8 mouse cellular contexts compared by ENCODE assay signal in the genomic region with DNA sequence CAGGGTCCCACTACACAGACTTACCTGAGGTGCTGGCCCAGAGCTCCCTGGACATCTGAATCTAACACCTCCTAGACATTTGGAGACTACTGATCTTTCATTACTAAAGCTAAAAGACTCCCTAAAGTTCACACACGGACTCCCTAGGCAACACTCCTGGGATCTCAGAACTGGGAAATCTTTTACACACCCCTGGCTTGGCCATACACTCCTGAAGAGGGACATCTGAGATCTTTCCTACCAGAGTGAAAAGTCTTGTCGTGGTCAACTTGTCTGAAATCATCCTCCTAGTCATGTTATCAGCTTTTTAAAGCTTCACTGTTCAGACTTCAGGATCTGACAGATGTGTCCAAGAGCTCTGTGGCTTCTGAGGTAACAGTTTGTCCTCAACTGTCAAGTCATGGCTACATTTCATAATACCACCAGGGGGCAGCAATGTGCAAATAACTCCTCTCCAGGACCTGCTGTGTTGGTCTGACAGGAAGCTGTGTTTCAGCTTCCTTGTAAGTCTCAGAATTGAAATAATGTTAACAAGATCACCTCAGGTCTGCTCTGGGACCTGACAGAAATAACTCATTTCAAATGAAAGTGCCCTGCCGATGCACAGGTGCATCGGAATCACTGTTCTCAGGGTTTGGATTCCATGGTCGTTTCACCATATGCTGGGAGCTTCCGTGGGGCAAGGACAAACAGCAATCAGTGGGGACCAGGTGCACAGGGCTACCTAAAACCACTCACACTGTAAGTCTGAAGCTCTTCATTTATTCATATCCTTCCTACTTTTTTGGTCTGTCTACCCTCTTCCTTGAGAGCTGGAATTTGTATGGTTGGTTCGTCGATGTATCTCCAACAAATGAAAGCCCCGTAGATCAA.
DNase-seq lines count a peak whose midpoint lies in the region; ATAC-seq and TF ChIP-seq lines count a peak whose summit lies in the region.

No protein-coding gene starts in this region.

- no peak overlapping the region for H3K9ac ChIP-seq in hindbrain, postnatal 0 days (replicated peaks; ENCODE audit: low read length)

- ATAC-seq in Patski: peak; percentile 93
- ATAC-seq in hindbrain, postnatal 0 days: peak; percentile 84

- no peak overlapping the region for H3K4me2 ChIP-seq in hindbrain, postnatal 0 days (ENCODE audit: low read depth, low read length)

- CTCF ChIA-PET in Patski (lab: Charles Lee): interaction anchor here (0.8 to 3.7 kb wide), 51 partner anchors 9 to 394 kb away, joined by 3 to 44 read pairs (median 5); a partner anchor contains a TSS

- in situ Hi-C loops in Patski (cut with MboI; ENCODE audit: low pct_unique_long_range_greater_than_20kb): loop anchor here (5.0 kb wide), 2 partner anchors 89 to 209 kb away; no protein-coding TSS in a partner anchor

- H3K36me3 ChIP-seq in hindbrain, postnatal 0 days (ENCODE audit: insufficient read depth, low read length): no peaks in the 10 kb centered on the region

- POLR2A ChIA-PET in Patski (lab: Charles Lee): interaction anchor here (1.0 to 1.5 kb wide), 4 partner anchors 10 to 239 kb away, joined by 3 to 4 read pairs (median 3); a partner anchor contains a TSS

- DNase-seq in Patski (ENCODE audit: low read depth, low spot score): peak; percentile 68
- DNase-seq in cerebellum, adult 11 months: peak; percentile 29
- peak; percentile 86 for DNase-seq in forelimb bud, embryonic 11.5 days (ENCODE audit: low read depth, low spot score)
- DNase-seq in hindbrain, postnatal 0 days (ENCODE audit: low spot score): peak; percentile 92
- peak; percentile 56 to 67 for DNase-seq in layer of hippocampus, postnatal 25 days (ENCODE audit: extremely low spot score in 1 of 2, low spot score in 1 of 2)
- DNase-seq in lung, postnatal 36 days: peak; percentile 88
- DNase-seq in right cerebral cortex, adult 18-20 months: peak; percentile 78
- peak; percentile 43 to 65 for DNase-seq in urinary bladder, postnatal 4 days (ENCODE audit: low spot score in 2 of 2)

- WGBS in hindbrain, postnatal 0 days: 70% methylated on average over 9 of the region's 9 CpGs

- TF ChIP-seq CTCF in Patski (IDR thresholded peaks at IDR 0.05): peak; percentile 92
- TF ChIP-seq CTCF in hindbrain, postnatal 0 days (IDR thresholded peaks at IDR 0.05; ENCODE audit: low read depth): peak; percentile 86

- no peak overlapping the region for H3K4me3 ChIP-seq in hindbrain, postnatal 0 days (ENCODE audit: low read length)

- no peak overlapping the region for H3K27ac ChIP-seq in hindbrain, postnatal 0 days

- no peaks in the 10 kb centered on the region for H3K9me3 ChIP-seq in hindbrain, postnatal 0 days (ENCODE audit: low read length)

- H3K4me1 ChIP-seq in hindbrain, postnatal 0 days (ENCODE audit: insufficient read depth, low read length): no peaks in the 10 kb centered on the region

- H3K27me3 ChIP-seq in Patski: no peaks in the 10 kb centered on the region
- no peaks in the 10 kb centered on the region for H3K27me3 ChIP-seq in hindbrain, postnatal 0 days (ENCODE audit: insufficient read depth, low read length)

Comparison
In these comparisons a context has a peak if more than half of its experiments do, and no peak if none do; other contexts are left out.
1. DNase-seq: peak in every context shown above with its lines; median percentile 92 in hindbrain, postnatal 0 days; 88 in lung, postnatal 36 days; 86 in forelimb bud, embryonic 11.5 days; 78 in right cerebral cortex, adult 18-20 months; 68 in Patski; 62 in layer of hippocampus, postnatal 25 days; 54 in urinary bladder, postnatal 4 days; 29 in cerebellum, adult 11 months.